Mouse (Mus musculus) mammary gland, adult 2 months (tissue): ENCODE data around the gene Nubpl. TPM values are rescaled to one million over a fixed set of nuclear protein-coding genes. Genes with fewer than 3 reads are reported as not detected.

ENCODE experiments used
- polyA plus RNA-seq: library from polyadenylated mRNA; depleted of rRNA; stranded (reverse); fragments of >200 nt; gene quantifications from 2 replicates; pipeline ENCODE4 v1.2.3, GENCODE M21; 2012; ENCODE audit warnings: low replicate concordance; rRNA removed

The Nubpl gene
- polyA plus RNA-seq = 1.2 and 2.1 TPM in 2 replicates

DNA sequence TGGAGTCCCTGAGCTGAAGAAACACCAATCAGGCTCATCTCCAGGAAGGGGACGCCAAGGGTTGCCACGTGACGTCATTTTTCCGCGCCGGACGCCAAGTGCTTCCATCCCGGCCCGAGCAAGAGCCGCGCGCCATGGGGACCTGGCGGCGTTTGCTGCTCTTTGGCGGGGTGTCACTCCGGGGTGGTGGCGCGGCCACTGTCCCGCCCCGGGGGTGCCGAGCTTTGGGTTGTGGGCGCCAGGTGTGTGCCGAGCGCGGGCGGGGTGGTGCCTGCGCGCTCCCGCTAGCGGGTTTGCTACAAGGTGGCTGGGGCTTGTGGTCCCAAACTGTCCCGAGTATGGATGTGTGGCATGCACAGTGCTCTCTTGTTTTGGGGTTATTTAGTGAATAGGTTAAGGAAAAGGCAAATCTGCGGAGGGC is at the start of gene Nubpl:
Nubpl (plus strand) TSS at position 88 of the 421 bp plus-strand sequence.

Other genes starting within 250 kb of the Nubpl start
- 32.6 and 63.9 TPM in 2 replicates for gene Heatr5a, start 126.4 kb upstream of the Nubpl start, polyA plus RNA-seq
- gene Dtd2, start 91.2 kb upstream of the Nubpl start, polyA plus RNA-seq = 4.1 and 5.4 TPM in 2 replicates
- 0.42 and 0.72 TPM in 2 replicates for gene Gpr33, start 69.7 kb upstream of the Nubpl start, polyA plus RNA-seq